Mouse (Mus musculus) hindbrain, embryonic 11.5 days (tissue): Measurements from ENCODE around the gene Atp2c2. TPM values are rescaled to one million over a fixed set of nuclear protein-coding genes. Genes with fewer than 3 reads are reported as not detected.

Experiments used
- ATAC-seq: fragments of 200-750 bp; cut with Nextera tagmentation; 2 replicates; pipeline ENCODE4 v1.8.0; 2017; ENCODE audit warnings: mild to moderate bottlenecking, moderate TSS enrichment, moderate library complexity; ENCODE audit not compliant: low FRiP score
- DNase-seq: peaks from one replicate; pipeline ENCODE4 v3.0.0-alpha.2; 2015; ENCODE audit warnings: low spot score
- H3K27ac ChIP-seq: fragments of 300-500 bp; sonication (generic); 2 replicates; pipeline ENCODE4 v1.5.1; 2014; ENCODE audit warnings: mild to moderate bottlenecking, low read depth, low read length
- H3K27me3 ChIP-seq: fragments of 300-500 bp; sonication (generic); 2 replicates; pipeline ENCODE4 v1.6.1; 2014; ENCODE audit warnings: mild to moderate bottlenecking, low read length, moderate library complexity, mixed read lengths; ENCODE audit not compliant: control insufficient read depth, insufficient read depth
- H3K36me3 ChIP-seq: fragments of 300-500 bp; sonication (generic); 2 replicates; pipeline ENCODE4 v1.6.1; 2014; ENCODE audit warnings: mild to moderate bottlenecking, low read length, moderate library complexity, mixed read lengths; ENCODE audit not compliant: control insufficient read depth, insufficient read depth
- H3K4me1 ChIP-seq: fragments of 300-500 bp; sonication (generic); replicated peaks from 2 replicates; pipeline ENCODE4 v1.6.1; 2014; ENCODE audit warnings: low read length, mixed read lengths; ENCODE audit not compliant: control insufficient read depth, insufficient read depth
- H3K4me2 ChIP-seq: fragments of 300-500 bp; sonication (generic); replicated peaks from 2 replicates; pipeline ENCODE4 v1.6.1; 2014; ENCODE audit warnings: mild to moderate bottlenecking, low read depth, low read length
- H3K4me3 ChIP-seq: fragments of 300-500 bp; sonication (generic); 2 replicates; pipeline ENCODE4 v1.5.1; 2014; ENCODE audit warnings: low read depth, low read length
- H3K9ac ChIP-seq: fragments of 300-500 bp; sonication (generic); 2 replicates; pipeline ENCODE4 v1.6.1; 2014; ENCODE audit warnings: low read depth, low read length
- H3K9me3 ChIP-seq: fragments of 300-500 bp; sonication (generic); 2 replicates; pipeline ENCODE4 v1.6.1; 2016; ENCODE audit warnings: low read length; ENCODE audit not compliant: control insufficient read depth
- WGBS: fragments of 180-500 bp; shearing (Covaris S2); extraction: QIAGEN DNeasy Blood & Tissue Kit; methylation state at CpG from one replicate; pipeline ENCODE4 v1.1.7; 2014; 5-methylcytosine and 5-hydroxymethylcytosine counted together
- polyA plus RNA-seq: library from polyadenylated mRNA; unstranded; fragments of >200 nt; fragmentation: Nextera tagmentation; extraction: Ambion mirVana; gene quantifications from 2 replicates; pipeline ENCODE4 v1.2.1, GENCODE M21; 2014

The Atp2c2 gene
- polyA plus RNA-seq = 0.40 and 0.96 TPM in 2 replicates

DNA sequence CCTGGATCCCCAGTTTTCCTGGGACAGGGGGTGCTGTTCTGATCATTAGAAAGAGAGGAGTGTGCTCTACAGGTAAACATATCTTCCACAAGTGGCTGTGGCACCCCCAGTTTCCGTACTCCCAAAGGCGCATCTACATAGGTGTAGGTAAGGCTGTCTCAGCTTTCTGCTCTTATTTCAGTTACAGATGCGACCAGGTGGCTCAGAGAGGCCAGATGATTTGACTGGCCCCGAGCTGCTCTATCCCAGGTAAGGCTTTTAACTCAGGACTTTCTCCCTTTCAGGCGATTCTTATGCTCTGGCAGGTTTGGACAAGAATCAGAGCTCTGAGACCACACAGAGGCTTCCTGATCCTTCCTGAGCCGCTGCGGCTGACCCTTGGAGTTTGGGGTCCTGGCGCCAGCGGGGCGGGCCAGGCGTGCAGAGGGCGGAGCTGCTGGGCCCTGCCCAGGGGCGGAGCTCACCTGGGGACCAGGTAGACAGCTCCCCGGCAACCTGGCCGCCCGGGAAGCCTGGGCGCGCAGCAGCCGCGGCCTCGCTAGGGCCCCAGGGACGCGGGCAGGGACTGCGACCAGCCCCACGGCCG, at the start of gene Atp2c2:
Gene Atp2c2, plus strand, starts transcription at position 461 of the 586 bp plus-strand sequence.
- Histone ChIP-seq H3K4me3 (no peak within 1 kb of the TSS), H3K27ac (no peak within 1 kb of the TSS), H3K9me3 (no peaks in the 10 kb centered on the region), H3K4me1 (peaks cover 3% of the 10 kb centered on the region; the same call in 1 of the 2 replicates), H3K36me3 (no peaks in the 10 kb centered on the region), H3K27me3 (peaks cover 32% of the 10 kb centered on the region), H3K4me2 (0 out of 2 replicates have a peak within 1 kb of the TSS, but pooled peaks have one; percentile 3), H3K9ac (no peak within 1 kb of the TSS)
- ATAC-seq (no peak), DNase-seq (no peak)
- WGBS = 4% methylated on average over 22 of the region's 26 CpGs

DNA sequence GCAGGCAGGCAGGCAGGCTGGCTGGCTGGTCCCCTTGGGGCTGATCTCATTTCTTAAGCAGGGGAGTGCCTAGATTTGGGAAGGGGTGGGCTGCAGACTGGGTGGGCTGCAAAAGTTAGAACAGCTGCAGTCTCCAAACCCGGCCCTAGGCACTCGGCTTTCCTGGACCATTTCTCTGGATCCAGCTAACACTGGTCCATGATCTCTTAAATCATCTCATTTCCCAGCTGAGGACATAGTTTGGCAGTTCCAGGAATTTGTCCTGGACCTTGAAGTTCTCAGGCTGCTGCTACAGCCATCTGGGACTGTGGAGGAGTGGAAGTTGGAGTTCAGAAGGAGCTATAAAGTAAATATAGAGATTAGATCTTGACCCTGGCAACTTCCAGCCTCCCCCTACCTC, 48.5 kb upstream of the Atp2c2 start:
- WGBS = 76% methylated on average over 2 of the region's 2 CpGs
- Histone ChIP-seq H3K9me3 (no peaks in the 10 kb centered on the region), H3K4me2 (no peak overlapping the region), H3K36me3 (no peaks in the 10 kb centered on the region), H3K9ac (no peak overlapping the region), H3K4me3 (no peak overlapping the region), H3K27me3 (no peaks in the 10 kb centered on the region), H3K27ac (no peak overlapping the region), H3K4me1 (no peaks in the 10 kb centered on the region)
- ATAC-seq (no peak), DNase-seq (no peak)

DNA sequence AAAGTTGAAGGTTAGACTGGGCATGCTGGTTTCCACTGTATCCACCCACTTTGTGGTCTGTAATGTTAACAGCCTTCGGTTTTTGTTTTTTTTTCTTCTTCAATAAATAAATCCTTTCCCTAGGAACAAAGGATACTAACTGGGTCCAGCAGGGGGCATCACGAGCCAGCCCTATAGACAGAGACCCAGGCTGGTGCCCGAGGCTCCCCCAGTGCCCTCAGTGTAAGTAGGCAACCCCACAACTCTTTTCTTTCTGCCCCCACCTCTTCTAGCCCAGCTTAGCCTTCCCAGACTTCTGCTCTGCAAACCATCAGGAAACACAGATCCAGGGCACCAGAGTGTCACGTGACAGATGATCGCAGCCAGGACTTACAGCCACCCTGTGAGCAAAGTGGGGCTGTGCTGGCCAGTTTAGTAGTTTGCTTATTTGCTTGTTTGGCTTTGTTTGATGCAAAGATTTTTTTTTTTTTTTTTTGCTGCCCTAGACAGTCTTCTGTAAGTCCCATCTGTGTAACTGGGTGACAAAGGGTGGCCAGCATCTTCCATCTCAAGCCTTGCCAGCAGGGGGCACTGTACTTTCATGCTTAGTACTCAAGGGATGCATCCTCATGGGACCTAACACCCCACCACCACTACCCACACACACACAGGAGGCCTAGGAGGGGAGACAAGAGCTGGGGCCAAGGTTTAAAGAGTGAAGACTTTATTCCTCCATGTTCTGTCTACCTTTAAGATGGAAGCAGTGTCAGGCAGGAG, 42.9 kb upstream of the Atp2c2 start:
- WGBS = 52% methylated on average over 5 of the region's 5 CpGs
- Histone ChIP-seq H3K27ac (no peak overlapping the region), H3K9ac (no peak overlapping the region), H3K4me3 (no peak overlapping the region), H3K27me3 (no peaks in the 10 kb centered on the region), H3K9me3 (no peaks in the 10 kb centered on the region), H3K4me2 (no peak overlapping the region), H3K4me1 (peaks cover 4% of the 10 kb centered on the region; the same call in 1 of the 2 replicates), H3K36me3 (no peaks in the 10 kb centered on the region)
- no peak for DNase-seq
- no peak for ATAC-seq

DNA sequence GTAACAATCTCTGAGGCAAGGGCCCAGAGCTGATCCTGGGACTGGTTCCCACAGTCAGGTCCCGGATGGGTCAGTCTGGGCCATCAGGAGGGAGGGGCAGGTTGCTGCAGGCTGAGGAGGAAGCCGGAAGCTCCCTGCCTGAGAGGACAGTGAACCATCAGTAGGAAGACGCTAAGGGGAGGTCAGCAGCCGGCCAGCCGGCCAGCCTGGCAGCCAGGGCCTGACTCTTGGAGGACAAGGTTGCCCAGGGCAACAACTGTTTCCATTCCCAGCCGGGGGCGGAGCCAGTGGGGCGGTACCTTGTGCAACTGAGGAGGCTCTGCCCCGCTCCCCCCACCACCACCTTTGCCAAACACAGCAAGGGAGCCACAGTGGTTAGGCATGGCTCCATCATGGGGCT, 38.7 kb upstream of the Atp2c2 start:
- Histone ChIP-seq H3K4me1 (peaks cover 4% of the 10 kb centered on the region; the same call in 1 of the 2 replicates), H3K36me3 (no peaks in the 10 kb centered on the region), H3K4me2 (no peak overlapping the region), H3K9ac (0 out of 2 replicates have a peak overlapping the region, but pooled peaks have one; percentile 4), H3K27me3 (no peaks in the 10 kb centered on the region; the same call in 1 of the 2 replicates), H3K9me3 (no peaks in the 10 kb centered on the region), H3K27ac (no peak overlapping the region), H3K4me3 (no peak overlapping the region)
- WGBS = 2% methylated on average over 9 of the region's 9 CpGs
- ATAC-seq (peak; percentile 56), DNase-seq (peak; percentile 69)

DNA sequence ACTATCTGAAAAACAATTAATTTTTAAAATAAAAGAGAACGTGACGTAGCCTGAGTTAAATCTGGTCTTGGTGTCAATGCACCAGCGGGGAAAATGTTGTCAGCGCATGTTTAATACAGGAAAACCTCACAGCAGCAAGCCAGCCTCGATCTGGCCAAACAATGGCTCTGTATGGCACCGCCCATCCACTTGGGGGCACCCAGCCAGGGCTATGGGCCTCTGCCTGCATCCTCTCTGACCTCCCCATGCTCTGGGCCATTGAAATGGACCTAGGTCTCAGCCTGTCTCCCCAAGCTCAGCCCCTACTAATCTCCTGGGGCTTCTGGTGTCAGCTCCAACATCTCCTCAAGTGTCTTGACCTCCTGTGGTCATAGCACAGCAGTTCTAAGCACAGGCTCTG, 37.9 kb upstream of the Atp2c2 start:
- ATAC-seq (no peak), DNase-seq (no peak)
- H3K36me3 ChIP-seq = no peaks in the 10 kb centered on the region
- 74% methylated on average over 6 of the region's 6 CpGs for WGBS
- H3K9ac ChIP-seq = no peak overlapping the region
- H3K4me1 ChIP-seq = peaks cover 4% of the 10 kb centered on the region; the same call in 1 of the 2 replicates
- no peak overlapping the region for H3K27ac ChIP-seq
- no peak overlapping the region for H3K4me2 ChIP-seq
- no peaks in the 10 kb centered on the region for H3K9me3 ChIP-seq
- no peak overlapping the region for H3K4me3 ChIP-seq
- no peaks in the 10 kb centered on the region; the same call in 1 of the 2 replicates for H3K27me3 ChIP-seq

DNA sequence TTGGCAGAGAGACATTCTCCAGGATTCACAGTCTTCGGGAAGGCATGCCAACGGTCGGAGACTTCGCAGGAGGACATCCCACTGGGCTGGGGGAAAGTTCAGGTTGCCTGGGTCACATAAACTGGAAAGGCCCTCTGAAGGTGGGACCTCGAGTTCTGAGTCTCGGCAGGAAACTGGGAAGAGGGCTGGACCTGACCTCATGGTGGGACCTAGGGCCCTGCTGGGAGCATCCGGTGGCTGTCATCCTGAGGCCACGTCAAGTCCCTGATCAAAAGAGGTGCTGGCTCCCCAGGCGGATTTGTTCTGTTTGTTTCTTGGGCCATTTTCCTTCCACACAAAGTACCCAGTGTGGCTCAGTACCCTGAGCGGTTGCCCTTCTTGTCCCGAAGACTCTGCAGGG, 36.4 kb upstream of the Atp2c2 start:
- Histone ChIP-seq H3K9me3 (no peaks in the 10 kb centered on the region), H3K36me3 (no peaks in the 10 kb centered on the region), H3K4me1 (peaks cover 4% of the 10 kb centered on the region; the same call in 1 of the 2 replicates), H3K4me3 (no peak overlapping the region), H3K27ac (no peak overlapping the region), H3K9ac (no peak overlapping the region), H3K4me2 (no peak overlapping the region), H3K27me3 (no peaks in the 10 kb centered on the region; the same call in 1 of the 2 replicates)
- DNase-seq (no peak), ATAC-seq (no peak)
- WGBS = 42% methylated on average over 11 of the region's 11 CpGs

DNA sequence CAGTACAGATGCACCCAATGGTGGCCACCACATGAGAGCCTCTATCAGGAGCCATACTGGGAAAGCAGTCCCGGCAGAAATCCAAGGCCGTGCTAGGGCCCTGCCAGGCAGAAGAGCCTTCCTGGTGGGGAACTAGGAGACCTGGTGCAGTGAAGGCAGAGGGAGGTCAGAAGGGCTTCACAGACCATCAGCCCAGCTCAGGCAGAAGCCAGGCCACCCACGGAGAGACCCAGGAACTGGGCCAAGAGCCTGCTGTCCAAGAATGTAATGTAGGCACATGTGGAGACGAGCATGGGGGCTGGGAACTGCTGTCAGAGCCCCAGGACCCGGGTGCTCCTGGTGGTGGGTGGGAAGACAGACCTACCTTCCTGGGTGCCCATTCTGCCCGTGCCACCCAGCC, 34.5 kb upstream of the Atp2c2 start:
- WGBS = 71% methylated on average over 6 of the region's 6 CpGs
- Histone ChIP-seq H3K9me3 (no peaks in the 10 kb centered on the region), H3K4me2 (no peak overlapping the region), H3K9ac (no peak overlapping the region), H3K36me3 (no peaks in the 10 kb centered on the region), H3K27me3 (no peaks in the 10 kb centered on the region; the same call in 1 of the 2 replicates), H3K4me1 (peaks cover 4% of the 10 kb centered on the region; the same call in 1 of the 2 replicates), H3K27ac (no peak overlapping the region), H3K4me3 (no peak overlapping the region)
- ATAC-seq = no peak
- no peak for DNase-seq

DNA sequence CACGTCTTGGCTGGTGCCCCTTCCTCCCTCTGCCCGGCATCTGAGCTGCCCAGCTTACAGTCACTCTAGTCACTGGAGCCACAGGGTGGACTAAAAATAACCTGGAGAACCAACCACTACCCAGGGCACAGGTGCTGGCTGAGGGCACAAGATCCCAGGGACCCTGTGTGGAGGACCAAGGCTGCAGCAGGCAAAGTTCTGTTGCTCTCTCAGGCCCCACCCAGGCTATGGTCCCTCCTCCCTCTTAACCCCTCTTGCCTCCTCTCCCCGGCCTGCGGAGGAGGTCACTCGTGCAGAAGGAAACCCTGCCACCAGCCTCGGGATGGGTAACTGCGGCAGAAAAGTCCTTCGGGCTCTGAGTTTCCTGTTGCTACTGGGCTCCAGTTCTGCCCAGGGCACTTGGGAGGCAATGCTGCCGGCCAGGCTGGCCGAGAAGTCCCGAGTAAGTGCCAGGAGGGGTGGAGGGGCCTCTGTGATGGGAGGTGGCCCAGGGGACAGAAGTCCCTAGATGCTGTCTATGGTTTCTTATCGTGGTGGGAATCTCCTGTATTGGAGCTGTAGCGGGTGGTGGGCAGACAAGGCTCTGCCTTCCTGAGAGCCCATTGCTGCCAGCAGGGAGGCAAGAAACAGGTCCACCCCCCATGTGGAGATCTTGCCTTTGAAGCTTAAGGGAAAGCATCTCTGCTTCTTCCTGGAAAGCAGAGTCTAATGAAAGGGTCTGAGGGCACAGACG, 33.4 kb upstream of the Atp2c2 start, which contains the start of gene Wfdc1:
Gene Wfdc1, plus strand, starts transcription at position 147 of the 733 bp plus-strand sequence.
- DNase-seq (no peak), ATAC-seq (no peak)
- H3K4me3 ChIP-seq = no peak within 1 kb of the TSS
- no peaks in the 10 kb centered on the region for H3K36me3 ChIP-seq
- no peaks in the 10 kb centered on the region; the same call in 1 of the 2 replicates for H3K27me3 ChIP-seq
- H3K27ac ChIP-seq = no peak within 1 kb of the TSS
- WGBS = 22% methylated on average over 11 of the region's 14 CpGs
- no peaks in the 10 kb centered on the region for H3K4me1 ChIP-seq
- no peaks in the 10 kb centered on the region for H3K9me3 ChIP-seq
- H3K9ac ChIP-seq = no peak within 1 kb of the TSS
- H3K4me2 ChIP-seq = no peak within 1 kb of the TSS
